Mouse (Mus musculus) embryo, embryonic 9.5 days (tissue): ENCODE results near the gene Paxx.

Source experiments
- DNase-seq: peaks from one replicate; pipeline ENCODE4 v3.0.0-alpha.2; 2017; ENCODE audit errors: extremely low spot score

Gene Paxx

GRCm38 (mm10) chr2:25482969-25483368, 22.1 kb upstream of the Paxx start:
- peak; percentile 21 for DNase-seq

GRCm38 (mm10) chr2:25480541-25480940, 19.6 kb upstream of the Paxx start:
- no peak for DNase-seq

GRCm38 (mm10) chr2:25479551-25480311, 18.8 kb upstream of the Paxx start:
- no peak for DNase-seq

- no peak for DNase-seq
Measured at GRCm38 (mm10) chr2:25477967-25478675, 17.2 kb upstream of the Paxx start.

GRCm38 (mm10) chr2:25477541-25477940, 16.6 kb upstream of the Paxx start:
- no peak for DNase-seq

GRCm38 (mm10) chr2:25472550-25472949, 11.7 kb upstream of the Paxx start:
- no peak for DNase-seq

GRCm38 (mm10) chr2:25469969-25470368, 9.1 kb upstream of the Paxx start, which contains the start of gene Ptgds:
Gene Ptgds, minus strand, starts transcription at chr2:25470046.
- no peak for DNase-seq

GRCm38 (mm10) chr2:25468962-25469915, 8.3 kb upstream of the Paxx start:
- no peak for DNase-seq

GRCm38 (mm10) chr2:25467606-25468303, 6.9 kb upstream of the Paxx start:
- no peak for DNase-seq

- peak; percentile 5 for DNase-seq
Measured at GRCm38 (mm10) chr2:25465816-25466635, 5.1 kb upstream of the Paxx start.

GRCm38 (mm10) chr2:25465256-25465655, 4.4 kb upstream of the Paxx start:
- no peak for DNase-seq

GRCm38 (mm10) chr2:25463630-25464029, 2.7 kb upstream of the Paxx start:
- no peak for DNase-seq

- DNase-seq, result no peak
Measured at GRCm38 (mm10) chr2:25461407-25461806, 513 bp upstream of the Paxx start.

- DNase-seq, result no peak
Measured at GRCm38 (mm10) chr2:25460135-25460534, 759 bp downstream of the Paxx start.

GRCm38 (mm10) chr2:25458911-25459310, 2.0 kb downstream of the Paxx start:
- DNase-seq, result no peak

GRCm38 (mm10) chr2:25457022-25457896, 3.6 kb downstream of the Paxx start:
- DNase-seq, result no peak

GRCm38 (mm10) chr2:25456205-25456953, 4.5 kb downstream of the Paxx start, which contains the start of gene Clic3:
Gene Clic3, plus strand, starts transcription at chr2:25456838.
- no peak for DNase-seq

GRCm38 (mm10) chr2:25452951-25453350, 7.9 kb downstream of the Paxx start:
- no peak for DNase-seq
